Mouse (Mus musculus): ENCODE measurements around the gene Rnf44.

DNA sequence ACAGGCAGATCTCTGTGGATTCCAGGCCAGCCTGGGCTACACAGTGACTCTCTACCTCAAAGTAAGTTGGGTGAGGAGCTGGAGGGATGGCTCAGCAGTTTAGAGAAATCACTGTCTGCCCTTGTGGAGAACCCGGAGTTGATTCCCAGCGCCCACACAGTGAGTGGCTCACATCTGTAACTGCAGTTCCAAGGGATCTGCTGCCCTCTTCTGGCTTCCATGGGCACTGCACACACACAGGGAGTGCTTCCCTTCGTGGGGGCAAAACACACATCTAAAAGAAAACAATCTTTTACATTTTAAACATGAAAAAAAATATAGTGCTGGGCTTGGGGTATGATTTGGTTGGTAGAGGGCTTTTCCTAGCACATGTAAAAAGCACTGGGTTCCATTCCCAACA is 29.4 kb upstream of the Rnf44 start:
- TF ChIP-seq CTCF (IDR thresholded peaks at IDR 0.05; ENCODE audit: extremely low read depth, insufficient read depth, insufficient read length, insufficient replicate concordance) (no peak), POLR2A (IDR thresholded peaks at IDR 0.05; ENCODE audit: low read depth, low read length) (no peak)

All from spleen, adult 2 months (tissue).